ENCODE assay signal across 8 mouse cellular contexts in genomic region chr3:89912543-89913391, GRCm38 (mm10). TPM values are rescaled to one million over a fixed set of nuclear protein-coding genes. Genes with fewer than 3 reads are reported as not detected.
A peak's percentile ranks its signal among the peaks of the same experiment; 100 is the strongest.
DNase-seq lines count a peak whose midpoint lies in the region; ATAC-seq lines count a peak whose summit lies in the region.

Gene Il6ra, minus strand, starts transcription at chr3:89913196.

- H3K36me3 ChIP-seq in megakaryocyte, embryonic 14.5 days (replicated peaks; ENCODE audit: low read length): peaks cover 5% of the 10 kb centered on the region

- peak; percentile 73 for ATAC-seq in common myeloid progenitor, adult 5-6 weeks (replicated peaks; ENCODE audit: low read depth, poor library complexity, severe bottlenecking)
- ATAC-seq in inflammation-experienced regulatory T-cells, adult 6 months: peak; percentile 69

- peaks cover 93% of the 10 kb centered on the region for H3K4me1 ChIP-seq in megakaryocyte, embryonic 14.5 days

- DNase-seq in ZHBTc4 (ENCODE audit: low read depth, low spot score): peak; percentile 91
- DNase-seq in gastrocnemius, postnatal 14 days: peak; percentile 92
- DNase-seq in left cerebral cortex, adult 9 months (ENCODE audit: low spot score in 2 of 2): peak; percentile 23 to 80
- peak; percentile 72 to 85 for DNase-seq in right cerebral cortex, adult 2 months (ENCODE audit: low spot score in 2 of 2)
- peak; percentile 72 for DNase-seq in urinary bladder, postnatal 10 days (ENCODE audit: low spot score)

- peaks cover 19% of the 10 kb centered on the region for H3K27me3 ChIP-seq in megakaryocyte, embryonic 14.5 days (replicated peaks)

- H3K9me3 ChIP-seq in megakaryocyte, embryonic 14.5 days: peaks cover 6% of the 10 kb centered on the region; the same call in 1 of the 2 replicates

- intact Hi-C loops in gastrocnemius, postnatal 14 days (cut with DNase I; ENCODE audit: low total_unique reads): no loop called here

- peak within 1 kb of the TSS; percentile 95 for H3K4me3 ChIP-seq in megakaryocyte, embryonic 14.5 days (replicated peaks)

RNA-seq across cellular contexts. Expression of gene Il6ra, which starts in this region (rescaled TPM):
- total RNA-seq in common myeloid progenitor, adult 5-6 weeks (2017): 10.4 and 11.6 TPM in 2 replicates
- total RNA-seq in gastrocnemius, postnatal 14 days (2021): 1 to 10 TPM; 2.4 to 8.7 TPM
- polyA plus RNA-seq in inflammation-experienced regulatory T-cells, adult 6 months (2017; shearing (Covaris generic)): 10 to 100 TPM in 2 of 3 experiments, 1 to 10 TPM in 1; 4.6 to 23.5 (median 19.0) TPM
- 6.3 and 10.8 TPM in 2 replicates for polyA plus RNA-seq in megakaryocyte, embryonic 14.5 days (2012; ENCODE audit: insufficient read depth, low replicate concordance)

Comparison
In these comparisons a context has a peak if more than half of its experiments do, and no peak if none do; other contexts are left out.
1. Peak in every context shown above with its lines: DNase-seq, ATAC-seq and H3K4me3 ChIP-seq.